Mouse (Mus musculus): Measurements from ENCODE around the gene Hcn1. TPM values are rescaled to one million over a fixed set of nuclear protein-coding genes. Genes with fewer than 3 reads are reported as not detected.

The Hcn1 gene
- polyA plus RNA-seq, 1 experiment from 2014 or later, result 0.06 TPM

GRCm38 (mm10) chr13:117687670-117688069 is 85.5 kb downstream of the Hcn1 start:
- no peak overlapping the region for H3K9ac ChIP-seq (replicated peaks; ENCODE audit: low read length)
- no peaks in the 10 kb centered on the region for H3K27me3 ChIP-seq (ENCODE audit: insufficient read depth, low read length)
- WGBS, result 91% methylated on average over 7 of the region's 7 CpGs
- ATAC-seq (ENCODE audit: low FRiP score, low TSS enrichment), result no peak
- no peaks in the 10 kb centered on the region for H3K4me1 ChIP-seq (ENCODE audit: insufficient read depth, low read length)
- H3K4me3 ChIP-seq (ENCODE audit: low read length), result no peak overlapping the region
- no peak overlapping the region for H3K4me2 ChIP-seq (replicated peaks; ENCODE audit: low read depth, low read length)
- no peak overlapping the region for H3K27ac ChIP-seq (ENCODE audit: low read length)
- H3K9me3 ChIP-seq (ENCODE audit: low read length), result no peaks in the 10 kb centered on the region
- no peaks in the 10 kb centered on the region for H3K36me3 ChIP-seq (ENCODE audit: insufficient read depth, low read length)

GRCm38 (mm10) chr13:117694729-117695332 is 92.7 kb downstream of the Hcn1 start:
- Histone ChIP-seq H3K27ac (ENCODE audit: low read length) (no peak overlapping the region), H3K9me3 (ENCODE audit: low read length) (no peaks in the 10 kb centered on the region), H3K4me1 (ENCODE audit: insufficient read depth, low read length) (no peaks in the 10 kb centered on the region), H3K4me2 (replicated peaks; ENCODE audit: low read depth, low read length) (no peak overlapping the region), H3K36me3 (ENCODE audit: insufficient read depth, low read length) (no peaks in the 10 kb centered on the region), H3K27me3 (ENCODE audit: insufficient read depth, low read length) (no peaks in the 10 kb centered on the region), H3K9ac (replicated peaks; ENCODE audit: low read length) (no peak overlapping the region), H3K4me3 (ENCODE audit: low read length) (no peak overlapping the region)
- ATAC-seq (ENCODE audit: low FRiP score, low TSS enrichment), result no peak
- WGBS, result 90% methylated on average over 1 of the region's 1 CpGs

- no peak overlapping the region for H3K4me3 ChIP-seq (ENCODE audit: low read length)
- H3K27ac ChIP-seq (ENCODE audit: low read length), result no peak overlapping the region
- H3K4me2 ChIP-seq (replicated peaks; ENCODE audit: low read depth, low read length), result no peak overlapping the region
- ATAC-seq (ENCODE audit: low FRiP score, low TSS enrichment), result no peak
- H3K36me3 ChIP-seq (ENCODE audit: insufficient read depth, low read length), result no peaks in the 10 kb centered on the region
- no peaks in the 10 kb centered on the region for H3K4me1 ChIP-seq (ENCODE audit: insufficient read depth, low read length)
- no peaks in the 10 kb centered on the region for H3K27me3 ChIP-seq (ENCODE audit: insufficient read depth, low read length)
- 0 out of 2 replicates have a peak, but pooled peaks cover 3% of the 10 kb centered on the region for H3K9me3 ChIP-seq (ENCODE audit: low read length)
- no peak overlapping the region for H3K9ac ChIP-seq (replicated peaks; ENCODE audit: low read length)
Observed at GRCm38 (mm10) chr13:117705573-117705972, 103.5 kb downstream of the Hcn1 start.

- H3K27ac ChIP-seq (ENCODE audit: low read length), result no peak overlapping the region
- H3K9ac ChIP-seq (replicated peaks; ENCODE audit: low read length), result no peak overlapping the region
- H3K27me3 ChIP-seq (ENCODE audit: insufficient read depth, low read length), result no peaks in the 10 kb centered on the region
- 76% methylated on average over 3 of the region's 3 CpGs for WGBS
- H3K4me1 ChIP-seq (ENCODE audit: insufficient read depth, low read length), result no peaks in the 10 kb centered on the region
- H3K4me3 ChIP-seq (ENCODE audit: low read length), result no peak overlapping the region
- H3K9me3 ChIP-seq (ENCODE audit: low read length), result 0 out of 2 replicates have a peak, but pooled peaks cover 3% of the 10 kb centered on the region
- ATAC-seq (ENCODE audit: low FRiP score, low TSS enrichment), result no peak
- no peak overlapping the region for H3K4me2 ChIP-seq (replicated peaks; ENCODE audit: low read depth, low read length)
- H3K36me3 ChIP-seq (ENCODE audit: insufficient read depth, low read length), result no peaks in the 10 kb centered on the region
Observed at GRCm38 (mm10) chr13:117705997-117706396, 103.9 kb downstream of the Hcn1 start.

GRCm38 (mm10) chr13:117706496-117706895 is 104.4 kb downstream of the Hcn1 start:
- no peaks in the 10 kb centered on the region for H3K4me1 ChIP-seq (ENCODE audit: insufficient read depth, low read length)
- H3K36me3 ChIP-seq (ENCODE audit: insufficient read depth, low read length), result no peaks in the 10 kb centered on the region
- H3K4me2 ChIP-seq (replicated peaks; ENCODE audit: low read depth, low read length), result no peak overlapping the region
- 81% methylated on average over 2 of the region's 2 CpGs for WGBS
- no peak overlapping the region for H3K9ac ChIP-seq (replicated peaks; ENCODE audit: low read length)
- no peak overlapping the region for H3K27ac ChIP-seq (ENCODE audit: low read length)
- ATAC-seq (ENCODE audit: low FRiP score, low TSS enrichment), result no peak
- H3K9me3 ChIP-seq (ENCODE audit: low read length), result 0 out of 2 replicates have a peak, but pooled peaks cover 3% of the 10 kb centered on the region
- H3K4me3 ChIP-seq (ENCODE audit: low read length), result no peak overlapping the region
- H3K27me3 ChIP-seq (ENCODE audit: insufficient read depth, low read length), result no peaks in the 10 kb centered on the region

GRCm38 (mm10) chr13:117706986-117707738 is 105.0 kb downstream of the Hcn1 start:
- no peak overlapping the region for H3K27ac ChIP-seq (ENCODE audit: low read length)
- 58% methylated on average over 11 of the region's 11 CpGs for WGBS
- no peak for ATAC-seq (ENCODE audit: low FRiP score, low TSS enrichment)
- H3K36me3 ChIP-seq (ENCODE audit: insufficient read depth, low read length), result no peaks in the 10 kb centered on the region
- H3K9me3 ChIP-seq (ENCODE audit: low read length), result 0 out of 2 replicates have a peak, but pooled peaks cover 3% of the 10 kb centered on the region
- no peak overlapping the region for H3K4me2 ChIP-seq (replicated peaks; ENCODE audit: low read depth, low read length)
- H3K27me3 ChIP-seq (ENCODE audit: insufficient read depth, low read length), result no peaks in the 10 kb centered on the region
- H3K9ac ChIP-seq (replicated peaks; ENCODE audit: low read length), result no peak overlapping the region
- no peaks in the 10 kb centered on the region for H3K4me1 ChIP-seq (ENCODE audit: insufficient read depth, low read length)
- H3K4me3 ChIP-seq (ENCODE audit: low read length), result no peak overlapping the region

- Histone ChIP-seq H3K9me3 (ENCODE audit: low read length) (no peaks in the 10 kb centered on the region), H3K9ac (replicated peaks; ENCODE audit: low read length) (no peak overlapping the region), H3K4me3 (ENCODE audit: low read length) (no peak overlapping the region), H3K4me2 (replicated peaks; ENCODE audit: low read depth, low read length) (no peak overlapping the region), H3K36me3 (ENCODE audit: insufficient read depth, low read length) (no peaks in the 10 kb centered on the region), H3K27ac (ENCODE audit: low read length) (no peak overlapping the region), H3K4me1 (ENCODE audit: insufficient read depth, low read length) (no peaks in the 10 kb centered on the region), H3K27me3 (ENCODE audit: insufficient read depth, low read length) (no peaks in the 10 kb centered on the region)
- no peak for ATAC-seq (ENCODE audit: low FRiP score, low TSS enrichment)
Observed at GRCm38 (mm10) chr13:117710811-117711210, 108.7 kb downstream of the Hcn1 start.

- Histone ChIP-seq H3K9me3 (ENCODE audit: low read length) (no peaks in the 10 kb centered on the region), H3K4me1 (ENCODE audit: insufficient read depth, low read length) (no peaks in the 10 kb centered on the region), H3K27me3 (ENCODE audit: insufficient read depth, low read length) (no peaks in the 10 kb centered on the region), H3K27ac (ENCODE audit: low read length) (no peak overlapping the region), H3K36me3 (ENCODE audit: insufficient read depth, low read length) (no peaks in the 10 kb centered on the region), H3K9ac (replicated peaks; ENCODE audit: low read length) (no peak overlapping the region), H3K4me2 (replicated peaks; ENCODE audit: low read depth, low read length) (no peak overlapping the region), H3K4me3 (ENCODE audit: low read length) (no peak overlapping the region)
- ATAC-seq (ENCODE audit: low FRiP score, low TSS enrichment), result no peak
- 46% methylated on average over 4 of the region's 4 CpGs for WGBS
Observed at GRCm38 (mm10) chr13:117722090-117722489, 120.0 kb downstream of the Hcn1 start.

GRCm38 (mm10) chr13:117724083-117724482 is 122.0 kb downstream of the Hcn1 start:
- no peak overlapping the region for H3K9ac ChIP-seq (replicated peaks; ENCODE audit: low read length)

GRCm38 (mm10) chr13:117728393-117728792 is 126.3 kb downstream of the Hcn1 start:
- Histone ChIP-seq H3K4me1 (ENCODE audit: insufficient read depth, low read length) (no peaks in the 10 kb centered on the region), H3K27me3 (ENCODE audit: insufficient read depth, low read length) (no peaks in the 10 kb centered on the region), H3K4me3 (ENCODE audit: low read length) (no peak overlapping the region), H3K27ac (ENCODE audit: low read length) (no peak overlapping the region), H3K36me3 (ENCODE audit: insufficient read depth, low read length) (no peaks in the 10 kb centered on the region), H3K9ac (replicated peaks; ENCODE audit: low read length) (no peak overlapping the region), H3K9me3 (ENCODE audit: low read length) (no peaks in the 10 kb centered on the region), H3K4me2 (replicated peaks; ENCODE audit: low read depth, low read length) (no peak overlapping the region)
- ATAC-seq (ENCODE audit: low FRiP score, low TSS enrichment), result no peak
- WGBS, result 81% methylated on average over 2 of the region's 2 CpGs

More at GRCm38 (mm10) chr13:117724083-117724482, 122.0 kb downstream of the Hcn1 start:
- H3K4me2 ChIP-seq (replicated peaks; ENCODE audit: low read depth, low read length), result no peak overlapping the region
- no peak for ATAC-seq (ENCODE audit: low FRiP score, low TSS enrichment)
- no peaks in the 10 kb centered on the region for H3K36me3 ChIP-seq (ENCODE audit: insufficient read depth, low read length)
- H3K27ac ChIP-seq (ENCODE audit: low read length), result no peak overlapping the region
- 85% methylated on average over 3 of the region's 3 CpGs for WGBS
- H3K9me3 ChIP-seq (ENCODE audit: low read length), result no peaks in the 10 kb centered on the region
- no peak overlapping the region for H3K4me3 ChIP-seq (ENCODE audit: low read length)
- no peaks in the 10 kb centered on the region for H3K27me3 ChIP-seq (ENCODE audit: insufficient read depth, low read length)
- no peaks in the 10 kb centered on the region for H3K4me1 ChIP-seq (ENCODE audit: insufficient read depth, low read length)
